Mouse (Mus musculus) myocyte (in vitro differentiated cells): ENCODE measurements around the gene Abca12.

Experiments
- E2F4 ChIP-seq: IDR thresholded peaks from one replicate; pipeline ENCODE4 v1.6.1; 2011; ENCODE audit warnings: mild to moderate bottlenecking, control low read depth, moderate library complexity; ENCODE audit not compliant: insufficient read depth
- MAX ChIP-seq: IDR thresholded peaks from one replicate; pipeline ENCODE4 v1.6.1; 2011; ENCODE audit warnings: low read depth, mild to moderate bottlenecking, control low read depth
- MYOD1 ChIP-seq, 3 experiments: IDR thresholded peaks; one replicate each; pipeline ENCODE4 v1.6.1; 2011; ENCODE audit warnings: control low read depth in 2 of 3, low read depth in 2 of 3, mild to moderate bottlenecking in 2 of 3, moderate library complexity in 1 of 3; ENCODE audit not compliant: insufficient read length in 2 of 3, control insufficient read depth in 1 of 3
- MYOG ChIP-seq, 3 experiments: IDR thresholded peaks; one replicate each; pipeline ENCODE4 v1.6.1; 2011; ENCODE audit warnings: control low read depth in 2 of 3, low read depth in 2 of 3, mild to moderate bottlenecking in 2 of 3; ENCODE audit not compliant: insufficient read length in 2 of 3, control insufficient read depth in 1 of 3, insufficient read depth in 1 of 3
- POLR2A ChIP-seq: IDR thresholded peaks from one replicate; pipeline ENCODE4 v1.6.1; 2011; ENCODE audit warnings: low read depth, mild to moderate bottlenecking, control low read depth, moderate library complexity; ENCODE audit not compliant: insufficient read length
- POLR2AphosphoS2 ChIP-seq: IDR thresholded peaks from one replicate; pipeline ENCODE4 v1.6.1; 2011; ENCODE audit warnings: low read depth, control low read depth; ENCODE audit not compliant: insufficient read length
- REST ChIP-seq: IDR thresholded peaks from one replicate; pipeline ENCODE4 v1.6.1; 2011; ENCODE audit warnings: mild to moderate bottlenecking, control low read depth, moderate library complexity; ENCODE audit not compliant: insufficient read depth, insufficient read length
- TCF12 ChIP-seq: IDR thresholded peaks from one replicate; pipeline ENCODE4 v1.6.1; 2011; ENCODE audit warnings: mild to moderate bottlenecking, control low read depth; ENCODE audit not compliant: poor library complexity, insufficient read depth, severe bottlenecking
- TCF3 ChIP-seq: IDR thresholded peaks from one replicate; pipeline ENCODE4 v1.6.1; 2011; ENCODE audit warnings: low read depth, control low read depth; ENCODE audit not compliant: insufficient read length
- USF1 ChIP-seq: IDR thresholded peaks from one replicate; pipeline ENCODE4 v1.6.1; 2011; ENCODE audit warnings: low read depth, mild to moderate bottlenecking, control low read depth, moderate library complexity

DNA sequence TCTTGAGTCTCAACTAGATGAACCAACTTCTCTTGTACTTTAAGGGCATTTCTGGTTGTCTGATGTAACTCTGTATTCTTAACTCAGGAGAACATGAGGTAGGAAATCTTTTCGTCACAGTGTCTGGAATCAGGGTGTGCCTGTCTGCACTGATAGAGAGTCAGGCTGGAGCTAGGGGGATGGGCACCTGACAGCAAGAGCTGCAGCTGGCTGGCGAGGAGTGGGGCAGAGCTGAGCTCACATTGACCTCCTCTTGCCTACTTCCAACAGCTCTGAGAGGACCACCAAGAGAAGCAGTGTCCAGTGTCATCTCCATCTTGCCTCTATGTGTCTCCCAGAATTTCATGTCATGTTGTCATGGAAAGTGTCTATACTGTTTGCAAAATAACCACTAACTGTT, 20.5 kb downstream of the Abca12 start:
- TF ChIP-seq MYOG (IDR thresholded peaks at IDR 0.05; ENCODE audit: control insufficient read depth in 1 of 3, insufficient read depth in 1 of 3, insufficient read length in 2 of 3, low read depth in 2 of 3) = peak in 1 of 3 experiments; percentile 82
- no peak for TF ChIP-seq POLR2AphosphoS2
- no peak for TF ChIP-seq MAX
- TF ChIP-seq POLR2A = no peak
- no peak for TF ChIP-seq USF1
- TF ChIP-seq TCF12 = no peak
- peak in 1 of 3 experiments; percentile 64 for TF ChIP-seq MYOD1 (IDR thresholded peaks at IDR 0.05; ENCODE audit: control insufficient read depth in 1 of 3, insufficient read length in 2 of 3, low read depth in 2 of 3)
- TF ChIP-seq TCF3 = no peak
- TF ChIP-seq E2F4 = no peak
- no peak for TF ChIP-seq REST
